Mouse (Mus musculus) heart, adult 2 months (tissue): ENCODE data around the gene Fkbp9.

Source experiments
- CTCF ChIP-seq: fragments of 200-600 bp; IDR thresholded peaks from 2 replicates; pipeline ENCODE4 v1.8.1; 2022; ENCODE audit warnings: antibody characterized with exemption, mild to moderate bottlenecking, moderate library complexity
- EP300 ChIP-seq: fragments of 200-500 bp; IDR thresholded peaks from 2 replicates; pipeline ENCODE4 v1.6.1; 2011; ENCODE audit warnings: low read depth, low read length, control low read depth; ENCODE audit not compliant: insufficient read depth
- POLR2A ChIP-seq: fragments of 200-500 bp; IDR thresholded peaks from 2 replicates; pipeline ENCODE4 v1.6.1; 2011; ENCODE audit warnings: mild to moderate bottlenecking, low read depth, low read length, control low read depth; ENCODE audit not compliant: insufficient read depth

- no peak for TF ChIP-seq CTCF
- TF ChIP-seq EP300 = no peak
- TF ChIP-seq POLR2A = no peak; the same call in 1 of the 2 replicates
Observed at GRCm38 (mm10) chr6:56796668-56797141, 35.2 kb upstream of the Fkbp9 start.
